Mouse (Mus musculus) G1E-ER4 (cell line): ENCODE results near the gene Drd4. TPM values are rescaled to one million over a fixed set of nuclear protein-coding genes. Genes with fewer than 3 reads are reported as not detected.

Source experiments
- GATA1 ChIP-seq: IDR thresholded peaks from one replicate; pipeline ENCODE4 v1.8.0; 2012; ENCODE audit warnings: low read length, inconsistent platforms
- polyA plus RNA-seq: library from polyadenylated mRNA; stranded (reverse); fragments of >175 nt; gene quantifications from 2 replicates; pipeline ENCODE4 v1.2.3, GENCODE M21; 2012

The Drd4 gene
- polyA plus RNA-seq, 1 experiment: 0.03 TPM

GRCm38 (mm10) chr7:141340476-141340875 is 48.7 kb downstream of the Drd4 start:
- no peak for TF ChIP-seq GATA1

- TF ChIP-seq GATA1: no peak
These were observed 50.0 kb downstream of the Drd4 start for GRCm38 (mm10) chr7:141341689-141342226.

GRCm38 (mm10) chr7:141343230-141343629 is 51.4 kb downstream of the Drd4 start:
- TF ChIP-seq GATA1: no peak

- no peak for TF ChIP-seq GATA1
These were observed 51.9 kb downstream of the Drd4 start for GRCm38 (mm10) chr7:141343696-141344095.

GRCm38 (mm10) chr7:141344787-141345186 is 53.0 kb downstream of the Drd4 start:
- no peak for TF ChIP-seq GATA1

Other genes with a start within 250 kb of the Drd4 start
- gene B4galnt4, start 230.9 kb upstream of the Drd4 start, polyA plus RNA-seq: not detected in 2 replicates
- 0.05 TPM in 1 of 2 replicates, not detected in the other for gene Pkp3, start 213.8 kb upstream of the Drd4 start, polyA plus RNA-seq
- gene Sigirr, start 191.4 kb upstream of the Drd4 start, polyA plus RNA-seq: 7.2 and 9.5 TPM in 2 replicates
- not detected in 2 replicates for gene Ano9, start 174.2 kb upstream of the Drd4 start, polyA plus RNA-seq
- gene Ptdss2, start 169.6 kb upstream of the Drd4 start, polyA plus RNA-seq: 49.9 and 62.6 TPM in 2 replicates
- gene Rnh1, start 119.1 kb upstream of the Drd4 start, polyA plus RNA-seq: 1.5 and 14.6 TPM in 2 replicates
- gene Hras, start 98.0 kb upstream of the Drd4 start, polyA plus RNA-seq: 46.6 and 52.7 TPM in 2 replicates
- 2.4 and 3.1 TPM in 2 replicates for gene Lrrc56, start 97.8 kb upstream of the Drd4 start, polyA plus RNA-seq
- 0.08 and 0.10 TPM in 2 replicates for gene Lmntd2, start 77.9 kb upstream of the Drd4 start, polyA plus RNA-seq
- 12.7 and 20.3 TPM in 2 replicates for gene Rassf7, start 76.1 kb upstream of the Drd4 start, polyA plus RNA-seq
- 132 and 133 TPM in 2 replicates for gene Phrf1, start 63.2 kb upstream of the Drd4 start, polyA plus RNA-seq
- gene Irf7, start 25.5 kb upstream of the Drd4 start, polyA plus RNA-seq: 24.4 and 30.7 TPM in 2 replicates
- gene Cdhr5, start 15.2 kb upstream of the Drd4 start, polyA plus RNA-seq: not detected in 2 replicates
- not detected in 2 replicates for gene Sct, start 12.9 kb upstream of the Drd4 start, polyA plus RNA-seq
- gene Deaf1, start 35.7 kb downstream of the Drd4 start, polyA plus RNA-seq: 72.4 and 106 TPM in 2 replicates
- 8.7 and 9.3 TPM in 2 replicates for gene Tmem80, start 35.7 kb downstream of the Drd4 start, polyA plus RNA-seq
- not detected in 2 replicates for gene Eps8l2, start 46.9 kb downstream of the Drd4 start, polyA plus RNA-seq
- gene Taldo1, start 100.2 kb downstream of the Drd4 start, polyA plus RNA-seq: 96.8 and 412 TPM in 2 replicates
- gene Gatd1, start 122.1 kb downstream of the Drd4 start, polyA plus RNA-seq: 16.2 and 16.7 TPM in 2 replicates
- gene Cend1, start 137.5 kb downstream of the Drd4 start, polyA plus RNA-seq: not detected in 2 replicates
- gene Slc25a22, start 145.9 kb downstream of the Drd4 start, polyA plus RNA-seq: 66.0 and 68.6 TPM in 2 replicates
- gene Pidd1, start 152.0 kb downstream of the Drd4 start, polyA plus RNA-seq: 39.0 and 55.7 TPM in 2 replicates
- gene Rplp2, start 155.4 kb downstream of the Drd4 start, polyA plus RNA-seq: 3,328 and 6,963 TPM in 2 replicates
- gene Pnpla2, start 163.2 kb downstream of the Drd4 start, polyA plus RNA-seq: 61.7 and 77.3 TPM in 2 replicates
- gene Cracr2b, start 169.1 kb downstream of the Drd4 start, polyA plus RNA-seq: 0.09 TPM in 1 of 2 replicates, not detected in the other
- gene Cd151, start 175.4 kb downstream of the Drd4 start, polyA plus RNA-seq: 15.2 and 30.8 TPM in 2 replicates
- gene Polr2l, start 183.1 kb downstream of the Drd4 start, polyA plus RNA-seq: 88.8 and 114 TPM in 2 replicates
- gene Tspan4, start 183.2 kb downstream of the Drd4 start, polyA plus RNA-seq: 26.6 and 26.7 TPM in 2 replicates
- gene Chid1, start 247.9 kb downstream of the Drd4 start, polyA plus RNA-seq: 14.6 and 17.4 TPM in 2 replicates